Mouse (Mus musculus) kidney, embryonic 15.5 days (tissue): Measurements from ENCODE around the gene Slain1. TPM values are rescaled to one million over a fixed set of nuclear protein-coding genes. Genes with fewer than 3 reads are reported as not detected.

Experiments
- ATAC-seq: fragments of 200-750 bp; cut with Nextera tagmentation; replicated peaks from 2 replicates; pipeline ENCODE4 v1.8.0; 2017; ENCODE audit warnings: moderate TSS enrichment; ENCODE audit not compliant: low FRiP score
- H3K27ac ChIP-seq: fragments of 300-500 bp; sonication (generic); 2 replicates; pipeline ENCODE4 v1.5.1; 2015; ENCODE audit warnings: mild to moderate bottlenecking, inconsistent platforms
- H3K27me3 ChIP-seq: fragments of 300-500 bp; sonication (generic); 2 replicates; pipeline ENCODE4 v1.6.1; 2015; ENCODE audit warnings: inconsistent platforms
- H3K36me3 ChIP-seq: fragments of 300-500 bp; sonication (generic); 2 replicates; pipeline ENCODE4 v1.6.1; 2015; ENCODE audit warnings: inconsistent platforms
- H3K4me1 ChIP-seq: fragments of 300-500 bp; sonication (generic); 2 replicates; pipeline ENCODE4 v1.6.1; 2015; ENCODE audit warnings: inconsistent platforms
- H3K4me2 ChIP-seq: fragments of 300-500 bp; sonication (generic); 2 replicates; pipeline ENCODE4 v1.6.1; 2015; ENCODE audit warnings: moderate library complexity, mild to moderate bottlenecking, inconsistent platforms
- H3K4me3 ChIP-seq: fragments of 300-500 bp; sonication (generic); replicated peaks from 2 replicates; pipeline ENCODE4 v1.5.1; 2015; ENCODE audit warnings: mild to moderate bottlenecking, inconsistent platforms
- H3K9ac ChIP-seq: fragments of 300-500 bp; sonication (generic); 2 replicates; pipeline ENCODE4 v1.6.1; 2015; ENCODE audit warnings: mild to moderate bottlenecking, inconsistent platforms
- H3K9me3 ChIP-seq: fragments of 300-500 bp; sonication (generic); replicated peaks from 2 replicates; pipeline ENCODE4 v1.6.1; 2016; ENCODE audit warnings: inconsistent platforms
- WGBS: fragments of 180-500 bp; shearing (Covaris S2); methylation state at CpG from one replicate; pipeline ENCODE4 v1.1.7; 2015; ENCODE audit warnings: mixed read lengths; 5-methylcytosine and 5-hydroxymethylcytosine counted together
- polyA plus RNA-seq: library from polyadenylated mRNA; unstranded; fragments of >200 nt; fragmentation: Nextera tagmentation; extraction: Ambion mirVana; gene quantifications from 2 replicates; pipeline ENCODE4 v1.2.1, GENCODE M21; 2015

Slain1 gene
- polyA plus RNA-seq, 1 experiment from 2014 or later = 2.9 TPM

DNA sequence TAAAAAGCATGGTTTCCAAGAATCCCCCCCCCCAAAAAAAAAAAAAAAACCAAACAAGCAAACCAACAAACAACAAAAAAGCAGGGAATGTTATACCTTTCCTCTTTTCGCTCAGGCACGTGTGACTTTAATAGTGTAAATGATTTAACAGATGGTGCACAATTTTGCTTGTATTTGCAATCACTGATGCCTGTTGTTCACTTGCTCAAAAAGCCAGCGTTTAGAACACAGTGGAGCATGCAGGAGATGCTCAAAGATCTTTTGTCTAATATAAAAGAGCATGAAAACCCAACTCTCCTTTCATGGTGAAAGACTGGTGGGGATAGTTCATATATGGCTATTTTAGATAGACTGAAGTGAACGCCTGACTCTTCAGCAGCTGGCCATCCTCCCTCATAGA, 726 bp upstream of the Slain1 start:
- peaks cover 38% of the 10 kb centered on the region for H3K27me3 ChIP-seq
- peaks cover 23% of the 10 kb centered on the region for H3K4me1 ChIP-seq
- 50% methylated on average over 4 of the region's 4 CpGs for WGBS
- no peak overlapping the region for H3K9ac ChIP-seq
- no peak for ATAC-seq
- H3K36me3 ChIP-seq = no peaks in the 10 kb centered on the region
- H3K27ac ChIP-seq = no peak overlapping the region
- no peaks in the 10 kb centered on the region for H3K9me3 ChIP-seq
- H3K4me2 ChIP-seq = peak overlapping the region; percentile 95
- peak overlapping the region; percentile 75; the same call in 1 of the 2 replicates for H3K4me3 ChIP-seq

DNA sequence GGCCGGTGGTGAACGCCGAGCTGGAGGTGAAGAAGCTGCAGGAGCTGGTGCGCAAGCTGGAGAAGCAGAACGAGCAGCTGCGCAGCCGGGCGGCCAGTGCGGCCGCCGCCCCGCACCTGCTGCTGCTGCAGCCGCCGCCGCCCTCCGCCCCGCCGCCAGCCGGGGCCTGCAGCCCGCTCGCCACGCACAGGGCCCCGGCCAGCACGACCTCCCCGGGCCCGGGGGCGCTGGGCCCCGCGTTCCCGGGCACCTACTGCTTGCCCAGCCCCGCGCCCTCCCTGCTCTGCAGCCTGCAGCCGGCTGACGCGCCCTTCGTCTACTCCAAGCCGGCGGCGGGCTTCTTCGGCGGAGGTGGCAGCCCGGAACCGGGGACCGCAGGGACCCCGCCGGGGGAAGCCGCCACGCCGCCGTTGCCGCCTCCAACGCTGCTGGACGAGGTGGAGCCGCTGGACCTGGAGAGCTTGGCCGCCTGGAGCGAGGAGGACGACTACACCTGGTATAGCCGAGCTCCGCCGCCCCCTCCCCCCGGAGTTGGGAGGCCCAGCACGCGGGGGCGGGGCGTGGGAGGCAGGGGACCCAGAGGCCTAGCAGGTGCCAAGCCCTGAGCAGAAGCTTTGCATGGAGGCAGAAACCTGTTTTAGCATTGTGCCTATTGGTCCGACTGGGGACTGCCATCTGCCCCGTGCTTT, 529 bp downstream of the Slain1 start:
- Histone ChIP-seq H3K4me3 (peak overlapping the region; percentile 75), H3K27me3 (peaks cover 38% of the 10 kb centered on the region), H3K9ac (peak overlapping the region; percentile 62), H3K27ac (peak overlapping the region; percentile 90), H3K4me1 (peaks cover 23% of the 10 kb centered on the region), H3K9me3 (no peaks in the 10 kb centered on the region), H3K4me2 (peak overlapping the region; percentile 95), H3K36me3 (no peaks in the 10 kb centered on the region)
- WGBS = 0% methylated on average over 46 of the region's 67 CpGs
- ATAC-seq = peak; percentile 82

DNA sequence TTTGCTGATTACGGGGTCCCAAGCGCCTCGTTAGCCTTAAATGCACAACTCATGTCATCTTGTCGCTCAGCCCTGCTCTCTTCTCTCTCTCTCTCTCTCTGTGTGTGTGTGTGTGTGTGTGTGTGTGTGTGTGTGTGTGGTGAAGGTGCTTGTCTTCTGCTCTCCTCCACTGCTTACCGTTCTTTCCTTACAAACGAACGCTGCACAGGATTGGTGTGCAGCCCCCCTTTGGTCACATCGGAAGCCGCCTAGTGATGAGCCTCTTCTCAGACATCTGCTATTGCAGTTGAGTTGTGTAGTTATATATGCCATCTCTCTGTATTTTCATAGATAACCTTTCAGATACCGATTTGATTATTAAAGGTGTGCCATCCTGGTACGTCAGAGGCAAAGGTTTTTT, 1.1 kb downstream of the Slain1 start:
- ATAC-seq = peak; percentile 8; the same call in 1 of the 2 replicates
- no peaks in the 10 kb centered on the region for H3K9me3 ChIP-seq
- H3K36me3 ChIP-seq = no peaks in the 10 kb centered on the region
- H3K4me3 ChIP-seq = peak overlapping the region; percentile 75
- peak overlapping the region; percentile 90 for H3K27ac ChIP-seq
- 4% methylated on average over 11 of the region's 11 CpGs for WGBS
- H3K9ac ChIP-seq = peak overlapping the region; percentile 62
- peak overlapping the region; percentile 95 for H3K4me2 ChIP-seq
- peaks cover 38% of the 10 kb centered on the region for H3K27me3 ChIP-seq
- peaks cover 23% of the 10 kb centered on the region for H3K4me1 ChIP-seq

DNA sequence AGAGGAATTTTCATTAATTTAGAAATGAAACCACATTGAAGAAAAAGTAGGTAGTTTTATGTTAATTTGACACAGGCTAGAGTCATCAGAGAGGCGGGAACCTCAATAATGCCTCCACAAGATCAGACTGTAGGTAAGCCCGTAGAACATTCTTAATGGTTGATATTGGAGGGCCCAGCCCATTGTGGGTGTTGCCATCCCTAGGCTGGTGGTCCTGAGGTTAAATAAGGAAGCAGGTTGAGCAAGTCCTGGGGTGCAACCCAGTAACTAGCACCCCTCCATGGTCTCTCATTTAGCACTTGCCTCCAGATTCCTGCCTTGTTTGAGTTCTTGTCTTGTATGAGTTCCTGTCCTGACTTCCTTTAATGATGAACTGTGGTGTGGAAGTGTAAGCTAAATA, 1.5 kb downstream of the Slain1 start:
- ATAC-seq = no peak
- Histone ChIP-seq H3K9ac (no peak overlapping the region), H3K4me3 (peak overlapping the region; percentile 75), H3K27me3 (peaks cover 38% of the 10 kb centered on the region), H3K27ac (no peak overlapping the region), H3K36me3 (no peaks in the 10 kb centered on the region), H3K4me2 (peak overlapping the region; percentile 95), H3K4me1 (peaks cover 23% of the 10 kb centered on the region), H3K9me3 (no peaks in the 10 kb centered on the region)
- WGBS = 55% methylated on average over 2 of the region's 2 CpGs

DNA sequence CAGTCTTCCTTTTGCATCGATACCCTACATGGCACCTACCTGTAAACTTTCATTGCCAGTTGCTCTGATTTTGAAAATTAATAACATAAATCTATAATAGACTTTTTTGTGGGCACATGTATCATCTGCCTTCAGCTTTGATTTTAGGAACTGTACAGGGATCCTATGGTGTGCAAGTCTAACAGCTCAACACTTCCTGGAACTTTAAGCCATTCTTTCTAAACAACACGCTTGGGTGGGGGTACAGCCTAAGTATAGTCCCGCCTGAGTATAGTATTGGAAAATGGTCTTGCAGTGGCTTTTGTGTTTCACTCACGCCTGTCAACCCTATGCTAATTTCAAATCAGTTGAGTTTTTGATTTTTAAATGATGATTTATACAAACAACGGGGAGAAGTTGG, 2.5 kb downstream of the Slain1 start:
- no peak overlapping the region for H3K27ac ChIP-seq
- no peak overlapping the region for H3K4me2 ChIP-seq
- H3K4me3 ChIP-seq = no peak overlapping the region
- peaks cover 23% of the 10 kb centered on the region for H3K4me1 ChIP-seq
- no peaks in the 10 kb centered on the region for H3K36me3 ChIP-seq
- H3K9ac ChIP-seq = no peak overlapping the region
- H3K27me3 ChIP-seq = peaks cover 36% of the 10 kb centered on the region
- 85% methylated on average over 5 of the region's 5 CpGs for WGBS
- no peak for ATAC-seq
- no peaks in the 10 kb centered on the region for H3K9me3 ChIP-seq

DNA sequence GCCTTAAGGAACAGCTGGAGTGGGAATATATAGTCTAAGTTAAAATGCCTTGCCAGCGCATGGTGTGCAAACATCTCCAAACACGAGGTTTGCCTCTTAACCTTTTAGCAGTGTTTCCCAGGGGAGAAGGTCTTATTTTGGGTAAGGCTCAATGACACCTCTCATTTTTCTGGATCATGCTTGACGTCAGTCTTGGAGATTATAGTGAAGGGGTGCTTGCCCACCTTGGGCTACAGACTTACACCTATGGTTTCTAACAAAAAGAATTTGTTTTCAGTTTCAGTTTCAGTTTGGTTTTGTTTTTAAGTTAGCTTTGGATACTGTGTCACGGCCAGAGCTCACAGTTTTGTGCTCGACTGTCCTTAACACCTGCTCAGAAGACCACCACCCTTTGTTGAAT, 3.8 kb downstream of the Slain1 start:
- H3K4me1 ChIP-seq = peaks cover 21% of the 10 kb centered on the region
- ATAC-seq = no peak
- H3K4me3 ChIP-seq = no peak overlapping the region
- H3K36me3 ChIP-seq = no peaks in the 10 kb centered on the region
- H3K27ac ChIP-seq = no peak overlapping the region
- H3K9ac ChIP-seq = no peak overlapping the region
- 62% methylated on average over 5 of the region's 5 CpGs for WGBS
- H3K4me2 ChIP-seq = no peak overlapping the region
- H3K27me3 ChIP-seq = peaks cover 31% of the 10 kb centered on the region
- H3K9me3 ChIP-seq = no peaks in the 10 kb centered on the region

DNA sequence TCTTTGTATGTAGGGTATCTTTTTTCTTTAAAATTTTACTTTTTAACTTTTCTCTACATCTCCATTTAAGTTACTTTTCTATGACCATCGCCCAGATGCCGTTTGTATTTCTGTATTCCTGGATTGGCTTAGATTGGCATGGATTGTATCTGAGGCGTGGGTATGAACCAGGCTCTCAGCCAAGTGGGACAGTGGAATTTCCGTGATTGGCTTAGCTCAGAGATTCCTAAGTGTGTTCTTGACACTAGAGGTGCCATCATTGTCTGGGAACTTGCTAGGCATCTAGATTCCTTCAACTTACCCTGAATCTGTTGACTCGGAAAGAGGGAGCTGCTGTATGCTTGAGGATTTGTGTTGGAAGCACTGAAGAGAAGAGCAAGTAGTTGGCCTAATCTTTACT, 5.4 kb downstream of the Slain1 start:
- Histone ChIP-seq H3K27ac (no peak overlapping the region), H3K36me3 (no peaks in the 10 kb centered on the region), H3K9me3 (no peaks in the 10 kb centered on the region), H3K4me2 (no peak overlapping the region), H3K27me3 (peaks cover 18% of the 10 kb centered on the region), H3K4me1 (peaks cover 12% of the 10 kb centered on the region), H3K4me3 (no peak overlapping the region), H3K9ac (no peak overlapping the region)
- no peak for ATAC-seq
- 78% methylated on average over 5 of the region's 5 CpGs for WGBS

DNA sequence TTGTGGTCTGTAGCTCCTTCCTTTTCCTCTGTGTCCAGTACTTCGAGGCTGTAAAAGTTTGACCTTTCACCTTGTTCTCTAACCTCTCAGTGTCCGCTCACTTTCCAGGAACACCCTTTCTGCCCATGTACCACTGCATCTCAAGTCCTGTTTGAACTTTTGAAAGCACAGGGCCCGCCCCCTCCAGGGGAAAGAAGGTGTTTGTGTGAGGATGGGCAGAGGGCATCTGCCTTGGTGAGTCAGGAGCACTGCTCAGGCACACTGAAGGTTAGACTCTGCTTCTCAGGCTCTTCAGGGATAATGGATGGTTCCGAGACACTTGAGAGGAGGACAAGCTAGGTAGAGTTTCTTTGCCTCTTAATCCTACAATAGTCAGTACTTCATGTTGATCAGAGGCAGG, 7.8 kb downstream of the Slain1 start:
- no peaks in the 10 kb centered on the region for H3K4me1 ChIP-seq
- no peak overlapping the region for H3K9ac ChIP-seq
- H3K27me3 ChIP-seq = no peaks in the 10 kb centered on the region
- H3K4me3 ChIP-seq = no peak overlapping the region
- H3K27ac ChIP-seq = no peak overlapping the region
- ATAC-seq = no peak
- H3K36me3 ChIP-seq = no peaks in the 10 kb centered on the region
- H3K4me2 ChIP-seq = no peak overlapping the region
- no peaks in the 10 kb centered on the region for H3K9me3 ChIP-seq
- 62% methylated on average over 4 of the region's 4 CpGs for WGBS

DNA sequence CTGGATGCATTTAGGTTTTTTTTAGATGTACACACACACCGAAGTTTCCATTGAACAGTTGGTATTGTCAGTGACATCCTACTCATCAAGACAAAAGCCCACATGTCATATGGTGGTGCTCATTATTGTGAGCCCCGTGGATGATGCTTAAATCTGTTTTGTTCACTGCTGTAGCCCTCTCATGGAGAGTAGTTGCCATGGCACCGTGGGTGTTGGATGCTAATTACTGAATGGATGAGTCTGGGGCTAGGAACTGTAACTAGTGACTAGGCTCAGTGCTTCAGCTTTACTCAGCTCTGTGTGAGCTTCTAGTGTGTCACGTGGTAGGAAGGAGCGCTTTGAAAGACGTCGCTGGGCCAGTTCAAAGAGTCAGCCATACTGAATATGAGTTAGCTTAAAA, 13.0 kb downstream of the Slain1 start:
- 81% methylated on average over 7 of the region's 7 CpGs for WGBS
- H3K27me3 ChIP-seq = no peaks in the 10 kb centered on the region
- no peak overlapping the region for H3K9ac ChIP-seq
- H3K36me3 ChIP-seq = no peaks in the 10 kb centered on the region
- no peak overlapping the region for H3K4me2 ChIP-seq
- H3K4me3 ChIP-seq = no peak overlapping the region
- peaks cover 4% of the 10 kb centered on the region; the same call in 1 of the 2 replicates for H3K4me1 ChIP-seq
- no peak for ATAC-seq
- no peaks in the 10 kb centered on the region for H3K9me3 ChIP-seq
- H3K27ac ChIP-seq = no peak overlapping the region

DNA sequence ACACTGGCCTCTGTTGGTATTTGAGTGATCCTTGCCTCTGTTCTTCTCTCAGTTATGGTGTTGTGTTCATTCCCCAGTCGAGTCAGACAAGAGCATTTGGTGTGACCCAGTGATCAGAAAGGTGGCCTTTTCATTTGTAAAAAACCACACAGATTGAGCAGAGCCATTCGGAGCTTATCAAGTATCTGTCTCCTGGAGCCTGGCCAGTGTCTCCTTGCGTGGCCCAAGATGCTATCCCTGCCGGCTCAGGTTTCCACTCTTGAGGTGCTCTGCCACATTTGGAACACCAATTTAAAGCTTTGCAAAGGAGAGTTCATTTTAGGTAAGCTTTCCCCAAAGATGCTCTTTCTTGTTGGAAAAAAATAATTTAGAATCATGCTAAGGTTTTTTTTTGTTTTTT, 14.4 kb downstream of the Slain1 start:
- Histone ChIP-seq H3K27me3 (no peaks in the 10 kb centered on the region), H3K9me3 (no peaks in the 10 kb centered on the region), H3K36me3 (0 out of 2 replicates have a peak, but pooled peaks cover under 1% of the 10 kb centered on the region), H3K9ac (no peak overlapping the region), H3K27ac (no peak overlapping the region), H3K4me3 (no peak overlapping the region), H3K4me1 (peaks cover 4% of the 10 kb centered on the region; the same call in 1 of the 2 replicates), H3K4me2 (no peak overlapping the region)
- ATAC-seq = no peak
- WGBS = 53% methylated on average over 4 of the region's 4 CpGs

DNA sequence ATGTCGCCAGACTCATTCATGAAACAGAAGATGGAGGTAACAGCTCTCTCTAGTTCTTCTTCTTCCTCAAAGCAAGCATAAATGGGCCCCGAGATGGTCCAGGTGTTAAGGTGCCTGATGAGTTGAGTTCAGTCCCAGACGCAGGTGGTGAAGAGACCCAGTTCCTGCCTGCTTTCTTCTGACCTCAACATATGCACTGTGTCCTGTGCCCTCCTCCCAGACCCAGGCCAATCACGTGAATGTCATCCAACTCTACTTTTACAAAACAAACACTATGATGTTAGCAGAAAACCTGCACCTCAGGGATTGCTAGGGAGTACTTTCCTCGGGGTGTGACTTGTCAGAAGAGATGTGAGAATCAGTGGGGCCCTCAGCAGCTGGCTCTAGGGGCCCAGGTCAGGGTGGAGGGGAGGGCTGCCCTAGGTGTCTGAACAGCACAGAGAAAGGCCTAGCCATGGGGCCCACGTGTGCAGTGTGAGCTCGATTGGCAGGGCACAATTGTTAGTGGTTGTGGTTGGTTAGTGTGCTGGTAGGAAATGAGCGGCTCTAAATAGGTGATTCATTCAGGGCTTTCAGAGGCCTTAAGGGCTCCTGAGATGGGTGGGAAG, 16.4 kb downstream of the Slain1 start:
- Histone ChIP-seq H3K27ac (no peak overlapping the region), H3K36me3 (0 out of 2 replicates have a peak, but pooled peaks cover 3% of the 10 kb centered on the region), H3K4me2 (no peak overlapping the region), H3K4me1 (peaks cover 4% of the 10 kb centered on the region; the same call in 1 of the 2 replicates), H3K9ac (no peak overlapping the region), H3K9me3 (no peaks in the 10 kb centered on the region), H3K4me3 (no peak overlapping the region), H3K27me3 (no peaks in the 10 kb centered on the region)
- peak; percentile 66 for ATAC-seq
- 30% methylated on average over 8 of the region's 8 CpGs for WGBS

DNA sequence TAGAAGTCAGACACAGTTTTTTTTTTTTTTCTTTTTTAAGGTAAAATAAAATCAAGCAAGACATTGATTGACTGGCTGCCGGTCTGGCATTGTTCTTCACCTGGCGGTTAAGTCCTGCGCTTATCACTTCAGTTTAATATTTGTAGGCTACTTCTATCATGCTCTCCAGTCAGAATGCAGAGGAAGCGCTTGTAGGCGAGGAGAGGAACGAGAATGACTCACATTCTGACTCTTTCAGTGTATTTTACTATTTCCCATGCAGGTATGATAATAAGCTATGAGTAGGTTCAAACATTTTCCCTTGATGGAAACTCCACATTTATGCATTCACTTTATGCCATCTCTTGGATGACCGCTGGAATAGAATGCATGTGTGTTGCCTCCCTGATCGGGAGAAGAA, 17.0 kb downstream of the Slain1 start:
- ATAC-seq = no peak
- no peaks in the 10 kb centered on the region for H3K9me3 ChIP-seq
- peaks cover 4% of the 10 kb centered on the region; the same call in 1 of the 2 replicates for H3K4me1 ChIP-seq
- no peak overlapping the region for H3K4me2 ChIP-seq
- H3K9ac ChIP-seq = no peak overlapping the region
- no peak overlapping the region for H3K4me3 ChIP-seq
- WGBS = 71% methylated on average over 8 of the region's 8 CpGs
- no peak overlapping the region for H3K27ac ChIP-seq
- H3K27me3 ChIP-seq = no peaks in the 10 kb centered on the region
- 0 out of 2 replicates have a peak, but pooled peaks cover 3% of the 10 kb centered on the region for H3K36me3 ChIP-seq
